Mouse (Mus musculus) stomach, embryonic 16.5 days (tissue): ENCODE measurements at regions not wholly inside any gene's neighbourhood (a gene's known extent, or its start where the extent isn't known, plus 50 kb on each side); places are given as distances from the start of the nearest gene placed in this dataset.

Source experiments
- ATAC-seq: fragments of 200-750 bp; cut with Nextera tagmentation; 2 replicates; pipeline ENCODE4 v1.8.0; 2017; ENCODE audit warnings: moderate number of reproducible peaks, moderate TSS enrichment; ENCODE audit not compliant: insufficient read depth, low FRiP score
- H3K27ac ChIP-seq: fragments of 300-500 bp; sonication (generic); 2 replicates; pipeline ENCODE4 v1.5.1; 2014; ENCODE audit warnings: low read length
- H3K27me3 ChIP-seq: fragments of 300-500 bp; sonication (generic); 2 replicates; pipeline ENCODE4 v1.6.1; 2014; ENCODE audit warnings: low read length, control low read depth, mixed read lengths; ENCODE audit not compliant: control insufficient read depth, insufficient read depth
- H3K36me3 ChIP-seq: fragments of 300-500 bp; sonication (generic); 2 replicates; pipeline ENCODE4 v1.6.1; 2014; ENCODE audit warnings: low read length; ENCODE audit not compliant: control insufficient read depth, insufficient read depth
- H3K4me1 ChIP-seq: fragments of 300-500 bp; sonication (generic); 2 replicates; pipeline ENCODE4 v1.6.1; 2014; ENCODE audit warnings: low read length, control low read depth, mixed read lengths; ENCODE audit not compliant: control insufficient read depth, insufficient read depth
- H3K4me2 ChIP-seq: fragments of 300-500 bp; sonication (generic); 2 replicates; pipeline ENCODE4 v1.6.1; 2014; ENCODE audit warnings: low read depth, low read length, mixed read lengths
- H3K4me3 ChIP-seq: fragments of 300-500 bp; sonication (generic); replicated peaks from 2 replicates; pipeline ENCODE4 v1.5.1; 2014; ENCODE audit warnings: mild to moderate bottlenecking, low read length
- H3K9ac ChIP-seq: fragments of 300-500 bp; sonication (generic); 2 replicates; pipeline ENCODE4 v1.6.1; 2014; ENCODE audit warnings: low read length
- H3K9me3 ChIP-seq: fragments of 300-500 bp; sonication (generic); replicated peaks from 2 replicates; pipeline ENCODE4 v1.6.1; 2016; ENCODE audit warnings: low read length, control low read depth; ENCODE audit not compliant: control insufficient read depth
- WGBS: fragments of 180-500 bp; shearing (Covaris S2); extraction: QIAGEN DNeasy Blood & Tissue Kit; methylation state at CpG from one replicate; pipeline ENCODE4 v1.1.7; 2014; 5-methylcytosine and 5-hydroxymethylcytosine counted together

- 22% methylated on average over 4 of the region's 4 CpGs for WGBS
These were observed 159.9 kb upstream of the Cypt12 start for GRCm38 (mm10) chr3:17788334-17788720.

GRCm38 (mm10) chr3:17788778-17789299 is 159.4 kb upstream of the Cypt12 start:
- Histone ChIP-seq H3K9ac (no peak overlapping the region), H3K4me1 (peaks cover 12% of the 10 kb centered on the region), H3K9me3 (no peaks in the 10 kb centered on the region), H3K36me3 (no peaks in the 10 kb centered on the region), H3K27ac (no peak overlapping the region), H3K27me3 (peaks cover 74% of the 10 kb centered on the region), H3K4me3 (no peak overlapping the region), H3K4me2 (no peak overlapping the region)
- WGBS = 24% methylated on average over 3 of the region's 3 CpGs
- no peak for ATAC-seq

More at GRCm38 (mm10) chr3:17788334-17788720, 159.9 kb upstream of the Cypt12 start:
- Histone ChIP-seq H3K4me3 (no peak overlapping the region), H3K27ac (no peak overlapping the region), H3K4me1 (peaks cover 12% of the 10 kb centered on the region), H3K27me3 (peaks cover 69% of the 10 kb centered on the region), H3K36me3 (no peaks in the 10 kb centered on the region), H3K9me3 (no peaks in the 10 kb centered on the region), H3K9ac (no peak overlapping the region), H3K4me2 (no peak overlapping the region)
- ATAC-seq = no peak

GRCm38 (mm10) chr3:17789454-17790196 is 158.6 kb upstream of the Cypt12 start:
- H3K4me2 ChIP-seq = no peak overlapping the region

GRCm38 (mm10) chr3:17790331-17790730 is 157.9 kb upstream of the Cypt12 start:
- no peaks in the 10 kb centered on the region for H3K9me3 ChIP-seq
- no peak for ATAC-seq
- WGBS = under 1% methylated on average over 14 of the region's 14 CpGs
- H3K9ac ChIP-seq = no peak overlapping the region
- peaks cover 12% of the 10 kb centered on the region for H3K4me1 ChIP-seq
- H3K4me3 ChIP-seq = no peak overlapping the region
- H3K27me3 ChIP-seq = peaks cover 84% of the 10 kb centered on the region
- no peak overlapping the region for H3K27ac ChIP-seq
- no peaks in the 10 kb centered on the region for H3K36me3 ChIP-seq
- H3K4me2 ChIP-seq = no peak overlapping the region

More at GRCm38 (mm10) chr3:17789454-17790196, 158.6 kb upstream of the Cypt12 start:
- no peak for ATAC-seq
- WGBS = 4% methylated on average over 9 of the region's 9 CpGs
- Histone ChIP-seq H3K36me3 (no peaks in the 10 kb centered on the region), H3K27ac (no peak overlapping the region), H3K4me1 (peaks cover 12% of the 10 kb centered on the region), H3K9me3 (no peaks in the 10 kb centered on the region), H3K27me3 (peaks cover 82% of the 10 kb centered on the region), H3K4me3 (no peak overlapping the region), H3K9ac (no peak overlapping the region)

- ATAC-seq = no peak
- WGBS = 4% methylated on average over 12 of the region's 12 CpGs
- Histone ChIP-seq H3K27me3 (peaks cover 83% of the 10 kb centered on the region), H3K9me3 (no peaks in the 10 kb centered on the region), H3K9ac (no peak overlapping the region), H3K4me1 (peaks cover 9% of the 10 kb centered on the region), H3K4me3 (no peak overlapping the region), H3K4me2 (no peak overlapping the region), H3K36me3 (no peaks in the 10 kb centered on the region), H3K27ac (no peak overlapping the region)
These were observed 157.4 kb upstream of the Cypt12 start for GRCm38 (mm10) chr3:17790816-17791215.

- Histone ChIP-seq H3K27ac (no peak overlapping the region), H3K4me2 (no peak overlapping the region), H3K4me3 (no peak overlapping the region), H3K4me1 (peaks cover 3% of the 10 kb centered on the region), H3K36me3 (no peaks in the 10 kb centered on the region), H3K27me3 (peaks cover 82% of the 10 kb centered on the region), H3K9ac (no peak overlapping the region), H3K9me3 (no peaks in the 10 kb centered on the region)
- ATAC-seq = no peak
- 22% methylated on average over 8 of the region's 8 CpGs for WGBS
These were observed 156.6 kb upstream of the Cypt12 start for GRCm38 (mm10) chr3:17791381-17792320.

- WGBS = 35% methylated on average over 2 of the region's 2 CpGs
- no peak overlapping the region for H3K4me2 ChIP-seq
- ATAC-seq = no peak
- no peaks in the 10 kb centered on the region for H3K9me3 ChIP-seq
- no peaks in the 10 kb centered on the region for H3K36me3 ChIP-seq
- H3K27ac ChIP-seq = no peak overlapping the region
- no peak overlapping the region for H3K4me3 ChIP-seq
- peaks cover 77% of the 10 kb centered on the region for H3K27me3 ChIP-seq
- H3K4me1 ChIP-seq = no peaks in the 10 kb centered on the region
- no peak overlapping the region for H3K9ac ChIP-seq
These were observed 155.6 kb upstream of the Cypt12 start for GRCm38 (mm10) chr3:17792537-17793039.

- no peak overlapping the region; the same call in 1 of the 2 replicates for H3K4me2 ChIP-seq
- 1% methylated on average over 24 of the region's 24 CpGs for WGBS
These were observed 154.5 kb upstream of the Cypt12 start for GRCm38 (mm10) chr3:17793646-17794250.

More at GRCm38 (mm10) chr3:17793646-17794250, 154.5 kb upstream of the Cypt12 start:
- Histone ChIP-seq H3K4me3 (no peak overlapping the region), H3K9ac (no peak overlapping the region), H3K27me3 (peaks cover 66% of the 10 kb centered on the region), H3K9me3 (no peaks in the 10 kb centered on the region), H3K27ac (no peak overlapping the region), H3K36me3 (no peaks in the 10 kb centered on the region), H3K4me1 (no peaks in the 10 kb centered on the region)
- ATAC-seq = no peak
